Mouse (Mus musculus) urinary bladder, adult 18-20 months (tissue): ENCODE measurements around the gene Hyls1.
"Not testable (repeated sequence)": the region's sequence is repeated elsewhere in the genome, so short reads cannot be mapped to it uniquely, and the experiment has no call there.

Experiments
- DNase-seq, 2 experiments: peaks; one replicate each; pipeline ENCODE4 v3.0.0; 2022; ENCODE audit warnings: low spot score in 2 of 2, mixed read lengths in 2 of 2

Hyls1 gene

DNA sequence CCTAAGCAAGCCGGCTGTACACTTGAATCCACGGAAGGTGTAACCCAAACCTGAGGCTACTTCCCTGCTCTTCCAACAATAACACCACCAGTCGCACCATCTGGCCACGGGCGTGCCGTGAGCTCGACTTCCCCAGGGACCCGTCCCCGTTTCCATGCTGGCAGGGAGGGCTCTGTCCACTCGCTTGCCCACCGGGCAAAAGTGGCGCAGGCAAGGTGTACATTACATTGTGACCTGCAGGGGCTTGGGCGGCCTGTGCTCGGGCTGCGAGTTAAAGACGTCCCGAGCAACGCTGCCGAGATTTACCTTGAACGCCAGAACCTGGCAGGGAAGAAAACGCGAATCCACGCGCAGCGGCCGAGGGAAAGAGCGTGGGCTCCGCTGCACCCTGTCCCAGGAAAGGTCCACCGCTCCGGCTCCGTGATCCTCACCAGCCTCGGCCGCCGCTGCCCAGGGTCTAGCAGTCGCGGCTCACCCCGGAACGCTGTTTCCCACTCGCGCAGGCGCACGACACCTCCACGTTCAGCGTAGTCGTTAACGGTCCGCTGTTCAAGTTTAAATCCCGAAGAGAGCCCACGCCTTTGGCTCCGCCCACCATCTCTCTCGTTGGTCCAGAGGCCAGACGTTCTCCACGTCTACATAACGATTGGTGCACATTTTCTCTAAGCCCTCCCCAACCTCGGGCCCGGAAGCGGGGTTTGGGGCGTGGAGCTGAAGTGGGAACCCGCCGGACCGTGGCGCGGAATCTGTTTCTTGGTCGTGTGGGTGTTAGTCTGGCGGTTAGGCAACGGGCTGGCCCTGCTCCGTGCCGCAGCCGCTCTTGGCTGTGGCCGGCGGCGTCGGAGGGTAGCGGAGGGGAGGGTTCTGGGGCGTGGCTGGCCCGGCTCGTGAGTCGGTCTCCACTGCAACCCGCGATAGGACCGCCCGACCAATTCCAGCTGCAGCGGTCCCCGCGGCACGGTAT, at the start of gene Hyls1, which contains the start of gene Pate2:
TSS of gene Hyls1 (minus strand) at position 828 of the 964 bp plus-strand sequence.
TSS of gene Pate2 (plus strand) at position 714 of the 964 bp plus-strand sequence.
- peak; percentile 86 to 89 for DNase-seq

DNA sequence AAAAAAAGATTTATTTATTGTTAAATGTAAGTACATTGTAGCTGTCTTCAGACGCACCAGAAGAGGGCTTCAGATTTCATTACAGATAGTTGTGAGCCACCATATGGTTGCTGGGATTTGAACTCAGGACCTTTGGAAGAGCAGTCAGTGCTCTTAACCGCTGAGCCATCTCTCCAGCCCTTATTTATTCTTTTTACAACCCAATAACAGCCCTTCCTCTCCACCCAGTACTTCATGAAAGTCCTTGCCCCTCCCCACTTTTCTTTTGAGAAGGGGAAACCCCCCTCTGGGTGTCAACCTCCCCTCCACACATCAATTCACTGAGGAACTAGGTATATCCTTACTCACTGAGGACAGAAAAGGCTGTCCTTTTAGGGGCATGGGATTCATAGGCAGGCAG, 46.6 kb upstream of the Hyls1 start:
- not testable (repeated sequence) for DNase-seq

DNA sequence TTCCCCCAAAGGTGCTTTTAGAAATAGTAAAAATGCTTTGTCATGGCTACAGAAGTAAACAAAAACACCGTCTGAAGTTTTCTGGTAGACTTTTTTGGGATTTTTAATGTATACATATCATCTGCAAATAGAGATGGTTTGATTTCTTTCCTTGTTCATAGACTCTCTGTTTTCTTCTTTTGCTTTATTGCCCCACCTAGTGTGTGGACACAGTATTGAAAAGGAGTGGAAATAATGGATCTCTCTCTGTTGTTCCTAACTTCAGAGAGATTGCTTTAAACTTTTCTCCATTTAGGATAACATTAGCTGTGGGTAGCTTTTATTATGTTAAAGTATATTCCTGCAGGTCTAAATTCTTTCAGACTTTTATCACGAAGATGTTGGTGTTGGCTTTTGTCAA, 43.8 kb upstream of the Hyls1 start:
- DNase-seq: no peak

DNA sequence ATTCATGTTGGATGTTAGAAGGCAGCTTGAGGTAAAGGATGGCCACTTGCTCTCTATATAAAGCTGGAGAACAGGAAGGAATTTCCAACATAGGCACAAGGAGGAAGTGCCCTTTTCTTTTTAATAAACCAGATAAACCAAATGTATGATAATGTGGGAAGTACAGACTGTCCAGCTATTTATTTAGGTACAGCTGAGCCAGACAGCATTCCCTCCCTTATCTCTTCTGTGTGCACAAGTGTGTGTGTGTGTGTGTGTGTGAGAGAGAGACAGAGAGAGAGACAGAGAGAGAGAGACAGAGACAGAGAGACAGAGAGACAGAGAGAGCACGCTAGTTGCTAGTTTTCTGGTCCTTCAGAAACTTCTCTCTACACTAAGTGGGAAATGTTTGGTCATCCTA, 41.6 kb upstream of the Hyls1 start, which contains the start of gene Pate4:
TSS of gene Pate4 (minus strand) at position 101 of the 400 bp plus-strand sequence.
- DNase-seq: no peak

DNA sequence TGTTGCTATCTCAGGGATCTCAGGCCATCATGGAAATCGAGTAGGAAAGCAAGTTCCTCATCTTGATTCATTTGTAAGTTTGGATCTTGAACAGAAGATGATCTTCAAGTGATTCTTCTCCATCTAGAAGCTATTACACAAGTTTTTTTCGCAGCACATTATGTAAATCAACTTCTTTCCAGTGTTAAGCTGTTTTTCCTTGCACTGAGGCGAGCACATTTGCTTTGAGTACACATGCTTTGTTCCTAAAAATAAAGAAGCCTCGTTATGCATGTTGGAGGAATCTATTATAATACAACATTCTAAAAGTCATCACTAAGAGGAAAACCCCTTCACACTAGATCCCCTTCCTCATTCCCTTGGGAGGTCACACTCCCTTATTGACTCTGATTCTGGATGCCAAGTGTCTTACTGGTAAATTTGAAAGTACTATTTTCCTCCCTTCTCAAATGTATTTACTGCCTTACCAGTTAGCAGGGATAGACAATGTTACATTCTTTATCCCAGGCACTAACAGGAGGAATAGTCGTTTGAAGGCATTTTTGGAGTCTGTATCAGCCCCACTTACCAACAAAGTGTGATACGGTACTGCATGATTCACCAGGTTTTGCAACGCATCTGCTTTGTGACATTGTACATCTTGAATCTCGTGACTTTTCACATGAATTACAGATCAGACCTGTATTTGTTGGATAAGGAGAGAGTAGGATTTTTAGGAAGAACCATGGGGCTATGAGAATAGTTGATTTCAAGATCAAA, 37.6 kb upstream of the Hyls1 start:
- no peak for DNase-seq

DNA sequence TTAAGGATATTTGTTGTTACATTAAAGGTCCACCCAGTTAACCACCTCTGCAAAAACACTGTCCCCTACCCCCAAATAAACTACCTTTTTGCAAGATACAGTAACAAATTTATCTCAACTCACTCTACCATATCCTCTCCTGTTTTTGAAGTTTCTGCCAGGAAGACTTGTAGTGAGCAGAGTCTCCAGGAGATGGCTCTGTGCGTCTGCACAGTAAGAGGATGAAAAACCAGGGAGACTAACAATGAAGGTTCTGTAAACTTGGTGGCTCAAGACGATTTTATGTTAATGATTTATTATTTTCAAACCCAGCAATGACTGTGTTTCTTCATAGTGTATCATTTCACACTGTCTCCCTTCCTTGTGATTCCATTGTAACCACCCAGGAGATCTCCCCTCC, 22.7 kb upstream of the Hyls1 start:
- no peak for DNase-seq

DNA sequence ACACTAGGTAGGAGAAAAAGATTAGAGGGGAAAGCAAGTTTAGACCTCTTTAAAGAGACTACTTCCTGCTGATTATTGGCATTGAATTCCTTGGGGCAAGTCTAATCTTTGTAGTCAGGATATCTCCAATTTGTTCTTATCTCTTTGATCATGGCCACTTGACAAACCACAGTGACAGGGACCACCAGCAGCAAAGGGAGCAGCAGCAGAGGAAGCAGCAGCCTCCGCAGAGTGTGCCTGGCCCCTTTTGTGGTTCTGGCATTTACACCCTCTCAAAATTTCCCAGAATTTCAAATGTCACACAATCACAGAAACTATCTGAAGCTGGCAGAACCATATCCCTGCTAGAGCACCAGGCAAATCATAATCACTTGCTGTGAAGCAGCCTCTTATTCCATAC, 17.5 kb upstream of the Hyls1 start:
- DNase-seq: no peak

DNA sequence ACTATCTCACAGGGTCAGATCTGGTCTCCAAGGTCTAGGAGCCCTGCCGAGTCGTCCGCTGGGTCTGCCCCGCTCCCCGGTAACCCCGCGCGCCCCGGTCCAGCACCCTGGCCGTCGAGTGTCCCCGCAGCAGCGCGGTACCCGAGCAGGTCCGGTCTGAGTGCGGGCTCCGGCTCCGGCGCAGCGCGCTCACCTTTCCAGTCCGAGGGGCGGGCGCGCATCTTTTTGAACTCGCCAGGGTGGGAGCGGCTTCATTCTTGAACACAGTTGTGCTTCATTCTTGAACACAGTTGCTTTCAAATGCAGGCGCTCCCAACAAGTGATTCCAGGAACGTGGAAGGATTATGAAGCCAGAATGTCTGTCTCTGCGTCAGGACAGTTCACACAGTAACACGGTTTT, 4.2 kb upstream of the Hyls1 start:
- no peak for DNase-seq

DNA sequence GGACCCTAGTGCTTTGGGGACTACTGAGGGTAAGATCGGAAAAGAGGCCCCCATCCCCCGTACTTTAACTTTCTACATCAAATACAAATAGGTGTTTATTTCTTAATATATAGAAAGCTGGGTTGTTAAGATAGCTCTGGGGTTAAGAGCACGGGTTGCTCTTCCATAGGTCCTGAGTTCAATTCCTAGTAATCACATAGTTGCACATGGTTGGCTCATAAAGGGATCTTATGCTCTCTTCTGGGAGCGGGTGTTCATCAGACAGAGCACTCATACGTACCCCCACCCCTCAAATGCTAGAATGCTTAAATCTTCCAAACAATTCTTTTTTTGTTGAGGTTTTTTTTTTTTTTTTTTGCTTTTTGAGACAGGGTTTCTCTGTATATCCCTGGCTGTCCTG, 465 bp upstream of the Hyls1 start:
- DNase-seq: no peak

DNA sequence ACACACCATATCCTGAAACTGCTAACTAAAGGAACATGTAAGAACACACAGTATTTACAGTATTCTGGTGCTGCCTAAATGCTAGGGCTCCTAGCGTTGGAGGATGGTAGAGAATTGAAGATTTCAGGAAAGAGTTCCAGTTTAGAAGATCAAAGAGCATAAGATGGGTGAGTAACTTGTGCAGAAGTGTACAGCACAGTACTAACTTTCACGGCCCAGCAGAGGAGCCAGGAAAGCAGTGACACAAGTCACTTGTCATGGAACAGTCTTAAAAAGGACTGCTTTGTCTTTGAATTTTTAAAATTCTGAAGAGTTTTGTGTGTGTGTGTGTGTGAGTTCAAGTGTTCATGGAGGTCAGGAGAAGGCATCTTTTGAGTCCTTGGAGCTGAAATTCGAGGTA, 2.2 kb downstream of the Hyls1 start:
- DNase-seq: no peak

DNA sequence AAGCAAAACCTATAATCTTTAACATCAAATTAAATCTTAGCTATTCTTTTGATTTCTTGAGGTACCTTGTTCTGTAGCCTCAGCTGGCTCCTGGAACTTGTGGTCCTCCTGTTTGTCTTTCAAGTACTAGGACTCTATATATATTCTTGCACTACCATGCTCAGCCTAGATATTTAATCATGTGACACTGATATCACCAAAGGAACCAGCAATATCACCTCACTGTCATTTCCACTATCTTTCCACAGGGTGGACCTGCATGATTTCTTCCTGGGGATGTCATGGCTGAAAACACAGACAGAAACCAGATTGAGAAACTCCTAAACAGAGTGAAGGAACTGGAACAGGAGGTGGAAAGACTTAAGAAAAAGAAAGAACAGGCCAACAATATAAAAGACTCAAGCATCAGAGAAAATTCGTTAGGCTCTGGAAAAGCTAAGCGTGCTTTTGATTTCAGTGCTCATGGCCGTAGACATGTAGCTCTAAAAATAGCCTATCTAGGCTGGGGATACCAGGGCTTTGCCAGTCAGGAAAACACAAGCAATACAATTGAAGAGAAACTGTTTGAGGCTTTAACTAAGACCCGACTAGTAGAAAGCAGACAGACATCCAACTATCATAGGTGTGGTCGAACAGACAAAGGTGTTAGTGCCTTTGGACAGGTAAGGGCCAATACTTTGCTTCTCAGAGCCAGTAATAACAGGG, 5.5 kb downstream of the Hyls1 start:
- DNase-seq: no peak

DNA sequence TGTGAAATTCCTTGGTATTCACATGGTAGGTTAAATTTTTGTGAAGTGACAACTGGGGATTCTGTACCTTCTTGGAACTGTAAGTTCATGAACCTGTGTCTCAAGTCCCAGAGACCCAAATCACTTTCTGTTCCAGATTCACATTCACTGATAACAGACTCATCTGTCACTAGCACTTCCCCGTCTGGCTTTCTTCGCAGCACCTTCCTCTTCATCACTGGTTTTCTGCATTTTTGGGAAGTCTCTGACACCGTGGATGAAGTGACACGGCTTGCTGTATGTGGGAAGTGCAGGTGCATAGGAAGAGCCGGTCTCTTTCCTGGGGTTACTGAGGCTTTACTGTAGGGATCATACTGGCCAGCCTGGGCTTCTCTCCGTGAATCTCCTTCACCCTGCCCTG, 8.6 kb downstream of the Hyls1 start:
- no peak for DNase-seq

DNA sequence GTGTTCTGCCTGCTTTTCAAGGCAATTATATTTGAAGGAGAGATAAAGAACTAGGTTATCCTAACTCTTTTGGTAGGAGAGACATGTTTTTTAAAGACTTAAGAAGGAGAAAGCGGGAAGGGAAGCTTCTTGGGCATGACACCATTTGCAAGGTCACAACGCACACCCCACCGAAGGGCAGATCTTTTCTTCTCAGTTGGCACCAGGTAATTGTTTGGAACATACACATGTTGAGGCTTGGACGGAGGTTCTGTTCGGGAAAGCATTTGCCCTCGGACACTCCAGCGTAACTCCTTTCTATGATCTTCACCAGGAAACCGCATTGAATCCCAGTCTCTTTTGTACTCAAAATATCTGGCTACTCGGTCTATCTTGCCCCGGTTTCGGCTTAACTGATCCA, 9.1 kb downstream of the Hyls1 start:
- no peak for DNase-seq

DNA sequence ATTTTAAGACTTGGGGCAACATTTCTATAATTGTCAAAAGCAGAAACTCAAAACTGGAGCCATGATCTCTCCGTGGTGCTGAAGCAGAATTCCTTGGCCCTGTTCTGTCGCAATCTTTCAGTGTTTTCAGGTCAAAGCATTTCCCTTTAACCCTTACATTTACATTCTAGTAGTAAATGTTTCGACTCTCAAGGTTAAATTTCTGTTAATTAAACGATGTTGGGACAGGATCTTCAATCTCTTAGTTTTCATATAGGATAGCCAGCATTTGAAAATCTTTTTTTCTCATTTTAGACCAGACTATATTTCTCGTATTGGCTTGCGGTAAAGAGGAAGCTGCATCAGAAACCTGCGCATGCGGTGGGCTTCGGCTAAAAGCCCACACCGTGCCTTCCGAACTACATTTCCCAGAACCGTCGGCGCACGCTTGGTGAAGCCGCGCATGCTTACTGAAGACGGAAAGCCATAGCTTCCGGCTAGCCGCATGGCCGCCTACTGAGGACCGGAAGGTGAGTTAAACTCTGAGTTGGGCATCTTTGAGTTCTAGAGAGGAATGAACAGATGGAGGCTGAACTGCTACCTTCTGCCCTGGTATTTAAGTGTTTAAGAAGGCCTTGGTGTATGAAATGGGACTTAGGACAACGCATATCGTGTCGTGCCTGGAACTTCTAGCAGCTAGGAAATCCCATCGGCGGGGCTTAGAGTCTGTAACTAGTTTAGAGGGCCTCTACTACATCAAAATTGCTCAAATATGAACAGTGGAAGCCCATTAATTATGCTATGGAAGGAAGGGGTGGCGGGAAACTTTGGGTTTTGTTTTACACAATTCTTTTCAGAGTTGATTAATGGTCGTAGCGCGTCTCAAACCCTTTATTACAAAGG, 10.9 kb downstream of the Hyls1 start:
- peak; percentile 49 to 52 for DNase-seq

DNA sequence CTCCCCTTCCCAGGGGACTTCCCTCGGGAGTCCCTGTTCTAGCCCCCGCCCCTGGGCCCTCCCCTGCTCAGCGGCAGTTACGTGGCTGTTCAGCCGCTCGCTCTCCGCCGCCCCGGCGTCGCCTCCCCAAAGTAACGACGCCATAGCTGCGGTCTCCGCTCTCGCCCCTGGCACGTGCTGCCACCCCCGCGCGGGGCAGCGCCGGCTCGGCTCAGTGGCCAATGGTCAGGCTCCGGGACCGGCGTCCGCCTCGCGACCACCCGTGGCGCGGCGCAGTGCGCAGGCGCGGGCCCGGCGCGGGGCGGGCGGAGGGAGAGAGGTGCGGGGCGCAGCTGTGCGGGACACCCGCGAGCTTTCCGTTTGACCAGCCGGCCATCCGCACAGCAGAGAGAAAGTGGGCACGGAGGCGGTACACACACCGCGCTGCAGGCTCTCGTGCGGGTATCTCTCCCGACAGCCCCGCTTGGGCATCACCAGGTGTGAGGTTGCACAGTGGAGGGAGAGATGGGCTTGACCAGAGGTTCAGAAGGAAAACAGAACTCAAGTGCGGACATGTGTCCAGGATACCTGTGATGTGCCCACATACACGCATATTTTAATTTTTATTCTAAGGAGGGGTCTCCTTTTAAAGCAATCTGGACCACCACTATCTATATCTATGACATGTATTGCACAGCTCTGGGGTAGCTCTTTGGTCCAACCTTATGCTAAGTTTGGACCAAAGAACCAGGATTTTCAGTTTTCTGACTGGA, 11.8 kb downstream of the Hyls1 start, which contains the start of the genes Ddx25 and Pus3:
TSS of gene Ddx25 (minus strand) at position 272 of the 752 bp plus-strand sequence.
TSS of gene Pus3 (plus strand) at position 339 of the 752 bp plus-strand sequence.
- DNase-seq: no peak

DNA sequence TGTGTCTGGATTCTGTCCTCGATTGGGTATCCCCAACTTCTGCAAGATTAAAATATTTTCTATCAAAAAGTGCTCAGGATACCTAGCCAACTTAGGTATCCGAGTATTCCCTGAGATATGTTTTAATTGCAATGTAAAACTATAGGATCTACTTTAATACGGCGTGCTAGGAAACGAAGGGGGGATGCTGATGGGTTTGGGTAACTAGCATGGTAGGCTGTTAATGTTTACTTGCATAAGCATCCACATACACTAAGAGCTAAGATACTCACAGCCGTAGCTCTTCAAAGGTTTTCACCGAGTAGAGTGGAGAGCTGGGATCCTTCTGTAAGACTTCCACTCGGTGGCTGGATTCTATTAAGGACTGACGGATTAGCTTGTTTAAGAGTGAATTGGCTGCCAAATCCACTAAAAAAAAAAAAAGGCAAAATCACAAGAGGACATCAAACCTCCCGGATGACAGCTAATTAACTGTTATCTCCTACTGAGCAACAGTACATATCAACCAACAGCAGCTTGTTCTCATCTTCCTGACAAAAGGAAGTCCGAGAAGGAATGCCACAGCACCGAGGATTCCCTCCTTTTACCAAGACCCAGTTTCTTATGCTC, 13.6 kb downstream of the Hyls1 start:
- no peak for DNase-seq

DNA sequence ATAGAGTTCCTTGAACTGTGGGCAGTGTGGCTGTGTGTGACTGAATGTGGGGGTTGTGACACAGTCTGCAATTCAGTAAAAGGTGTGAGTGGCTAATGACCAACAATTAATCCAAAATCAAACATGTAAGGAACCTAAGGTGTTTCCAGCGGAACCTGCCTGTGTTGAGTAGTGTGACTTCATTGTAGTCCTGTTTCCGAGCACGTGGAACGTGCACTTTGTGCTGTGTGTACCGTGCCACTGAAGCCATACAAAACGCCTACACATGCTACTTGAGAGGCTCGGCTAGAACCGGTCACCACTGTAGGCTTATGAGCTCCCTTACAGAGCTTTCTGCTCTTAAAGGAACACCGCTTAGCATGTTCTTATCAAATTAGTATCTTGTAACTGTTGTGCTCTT, 21.7 kb downstream of the Hyls1 start:
- DNase-seq: no peak

DNA sequence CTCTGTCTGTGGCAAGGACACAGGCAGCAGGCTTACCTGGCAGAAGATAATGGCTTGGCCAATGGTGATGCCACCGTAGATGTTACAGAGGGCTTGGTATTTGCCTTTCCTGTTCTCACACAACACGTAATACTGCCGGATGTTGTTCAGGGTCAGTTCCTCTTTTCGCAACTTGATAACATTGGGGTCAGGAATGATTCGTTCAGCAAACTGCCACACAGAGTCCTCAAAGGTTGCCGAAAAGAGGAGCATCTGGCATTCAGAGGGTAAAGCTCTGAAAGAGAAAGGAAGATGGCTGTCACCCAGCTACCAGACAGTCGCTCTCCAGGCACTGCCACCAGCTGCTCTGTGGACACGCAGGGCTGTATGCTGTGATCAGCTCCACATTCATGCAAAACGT, 23.5 kb downstream of the Hyls1 start:
- no peak for DNase-seq

DNA sequence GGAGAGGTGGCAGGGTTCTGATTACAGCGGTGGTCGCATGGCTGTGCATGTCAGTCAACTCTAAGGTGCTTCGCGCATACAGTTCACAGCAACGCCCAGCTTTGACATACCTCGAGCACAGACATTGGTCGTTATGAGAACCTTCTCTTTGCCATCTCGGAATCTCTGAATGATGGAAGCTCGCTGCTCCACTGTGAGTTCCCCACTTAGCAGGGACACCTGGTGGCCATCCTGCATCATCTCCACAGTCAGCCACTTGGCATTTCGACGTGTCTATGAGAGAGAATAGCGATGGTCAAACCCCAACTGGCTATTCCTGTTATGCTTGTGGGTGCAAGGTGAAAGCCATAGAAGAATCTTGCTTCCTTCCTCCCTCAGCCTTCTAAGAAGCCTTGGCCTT, 24.5 kb downstream of the Hyls1 start:
- no peak for DNase-seq

DNA sequence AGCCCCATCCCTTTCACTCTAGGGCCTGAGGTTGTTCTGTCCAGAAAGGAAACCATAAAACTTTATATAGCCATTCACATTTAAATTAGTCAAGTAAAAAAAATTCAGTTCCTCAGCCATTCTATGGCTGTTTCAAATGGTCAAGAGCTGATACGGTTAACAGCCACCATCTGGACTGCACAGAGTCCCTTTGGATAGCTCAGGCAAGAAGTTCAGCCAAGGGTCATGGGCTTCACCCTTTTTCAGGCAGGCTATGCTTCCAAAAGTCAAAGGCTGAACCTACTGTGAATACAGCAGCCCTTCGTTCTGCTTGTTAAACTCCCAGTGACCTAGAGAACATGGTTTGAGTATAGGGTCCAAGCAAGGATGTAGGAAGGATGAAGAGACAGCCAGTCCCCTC, 25.5 kb downstream of the Hyls1 start:
- no peak for DNase-seq
